Mouse (Mus musculus): ENCODE data around the gene Zfp768. TPM values are rescaled to one million over a fixed set of nuclear protein-coding genes. Genes with fewer than 3 reads are reported as not detected.
"Not testable (repeated sequence)": the region's sequence is repeated elsewhere in the genome, so short reads cannot be mapped to it uniquely, and the experiment has no call there.

Zfp768 gene
- polyA plus RNA-seq, 1 experiment from 2014 or later = 6.5 TPM

GRCm38 (mm10) chr7:127386641-127387392, 41.4 kb upstream of the Zfp768 start, which contains the start of gene 9130019O22Rik:
9130019O22Rik (minus strand) TSS chr7:127387166.
- TF ChIP-seq CTCF (IDR thresholded peaks at IDR 0.05; ENCODE audit: low read depth) = no peak

DNA sequence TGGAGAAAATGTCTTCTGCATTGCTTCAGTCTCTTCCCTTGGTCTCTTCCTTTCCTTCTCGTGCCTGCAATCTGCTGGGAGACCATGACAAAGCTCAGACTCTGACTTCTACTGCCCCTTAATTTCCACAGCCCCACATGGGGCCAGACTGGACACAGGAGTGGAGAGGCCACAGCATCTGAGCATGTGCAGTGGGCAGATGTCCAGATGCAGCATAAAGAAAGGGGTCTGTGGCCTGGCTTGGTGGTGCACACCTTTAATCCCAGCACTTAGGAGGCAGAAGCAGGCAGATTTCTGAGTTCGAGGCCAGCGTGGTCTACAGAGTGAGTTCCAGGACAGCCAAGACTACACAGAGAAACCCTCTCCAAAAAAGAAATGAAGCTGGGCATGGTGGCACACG, 40.2 kb upstream of the Zfp768 start:
- H3K4me3 ChIP-seq (ENCODE audit: low read depth, low read length); H3K27me3 ChIP-seq (ENCODE audit: insufficient read depth, low read length); H3K9me3 ChIP-seq (ENCODE audit: low read depth, low read length); ATAC-seq (ENCODE audit: insufficient read depth); H3K27ac ChIP-seq (ENCODE audit: low read depth); H3K36me3 ChIP-seq (ENCODE audit: insufficient read depth); H3K9ac ChIP-seq; H3K4me1 ChIP-seq (ENCODE audit: insufficient read depth); DNase-seq; H3K4me2 ChIP-seq: not testable (repeated sequence)
- 91% methylated on average over 4 of the region's 4 CpGs for WGBS

More at GRCm38 (mm10) chr7:127386641-127387392, 41.4 kb upstream of the Zfp768 start, which contains the start of gene 9130019O22Rik:
- Histone ChIP-seq H3K4me2 (peak within 1 kb of the TSS; percentile 73), H3K9ac (peak within 1 kb of the TSS; percentile 66), H3K36me3 (ENCODE audit: insufficient read depth) (peaks cover 14% of the 10 kb centered on the region; the same call in 1 of the 2 replicates), H3K9me3 (ENCODE audit: low read depth, low read length) (no peaks in the 10 kb centered on the region), H3K4me3 (ENCODE audit: low read depth, low read length) (peak within 1 kb of the TSS; percentile 49), H3K27me3 (ENCODE audit: insufficient read depth, low read length) (no peaks in the 10 kb centered on the region), H3K4me1 (ENCODE audit: insufficient read depth) (no peaks in the 10 kb centered on the region), H3K27ac (ENCODE audit: low read depth) (no peak within 1 kb of the TSS)
- DNase-seq (peak; percentile 94), ATAC-seq (ENCODE audit: insufficient read depth) (peak; percentile 88)
- WGBS = 13% methylated on average over 37 of the region's 38 CpGs

GRCm38 (mm10) chr7:127378310-127378921, 33.0 kb upstream of the Zfp768 start:
- H3K27ac ChIP-seq (ENCODE audit: low read depth) = no peak overlapping the region

GRCm38 (mm10) chr7:127375271-127376245, 30.2 kb upstream of the Zfp768 start, which contains the start of gene Zfp747:
Zfp747 (minus strand) TSS chr7:127376050.
- H3K27ac ChIP-seq (ENCODE audit: low read depth); H3K4me1 ChIP-seq (ENCODE audit: insufficient read depth); H3K9me3 ChIP-seq (ENCODE audit: low read depth, low read length); H3K27me3 ChIP-seq (ENCODE audit: insufficient read depth, low read length); H3K36me3 ChIP-seq (ENCODE audit: insufficient read depth): not testable (repeated sequence)
- ATAC-seq (ENCODE audit: insufficient read depth) (peak; percentile 97), DNase-seq (peak; percentile 96)
- Histone ChIP-seq H3K9ac (peak within 1 kb of the TSS; percentile 76), H3K4me3 (ENCODE audit: low read depth, low read length) (peak within 1 kb of the TSS; percentile 69), H3K4me2 (peak within 1 kb of the TSS; percentile 71)
- peak; percentile 77 for TF ChIP-seq CTCF (IDR thresholded peaks at IDR 0.05; ENCODE audit: low read depth)
- 1% methylated on average over 49 of the region's 49 CpGs for WGBS

More at GRCm38 (mm10) chr7:127378310-127378921, 33.0 kb upstream of the Zfp768 start:
- no peak overlapping the region for H3K4me3 ChIP-seq (ENCODE audit: low read depth, low read length)
- H3K9me3 ChIP-seq (ENCODE audit: low read depth, low read length) = no peaks in the 10 kb centered on the region
- H3K27me3 ChIP-seq (ENCODE audit: insufficient read depth, low read length) = no peaks in the 10 kb centered on the region
- no peaks in the 10 kb centered on the region for H3K4me1 ChIP-seq (ENCODE audit: insufficient read depth)
- 71% methylated on average over 6 of the region's 6 CpGs for WGBS
- TF ChIP-seq CTCF (IDR thresholded peaks at IDR 0.05; ENCODE audit: low read depth) = no peak
- H3K9ac ChIP-seq = no peak overlapping the region
- no peak for DNase-seq
- peaks cover 9% of the 10 kb centered on the region; the same call in 1 of the 2 replicates for H3K36me3 ChIP-seq (ENCODE audit: insufficient read depth)
- H3K4me2 ChIP-seq = no peak overlapping the region
- no peak for ATAC-seq (ENCODE audit: insufficient read depth)

DNA sequence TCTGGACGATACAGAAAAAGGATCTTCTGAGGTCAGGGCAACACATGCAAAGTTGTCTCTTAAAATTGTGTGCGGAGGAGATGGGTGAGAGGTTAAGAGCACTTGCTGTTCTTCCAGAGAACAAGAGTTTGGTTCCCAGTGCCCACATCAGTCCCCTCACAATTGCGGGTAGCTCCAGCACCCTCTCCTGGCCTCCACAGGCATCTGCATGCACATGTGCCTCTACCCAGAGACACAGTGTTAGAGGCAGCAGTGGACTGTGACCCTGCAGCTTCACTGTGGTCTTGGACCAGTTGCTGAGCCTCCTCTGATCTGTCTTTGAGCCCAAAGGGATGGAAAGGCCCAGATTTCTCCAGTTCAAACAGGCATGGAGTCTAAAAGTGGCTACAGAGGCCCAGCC, 26.5 kb upstream of the Zfp768 start:
- H3K27ac ChIP-seq (ENCODE audit: low read depth); H3K36me3 ChIP-seq (ENCODE audit: insufficient read depth); H3K9me3 ChIP-seq (ENCODE audit: low read depth, low read length); H3K4me3 ChIP-seq (ENCODE audit: low read depth, low read length); H3K4me2 ChIP-seq; H3K27me3 ChIP-seq (ENCODE audit: insufficient read depth, low read length); ATAC-seq (ENCODE audit: insufficient read depth); H3K9ac ChIP-seq; DNase-seq; H3K4me1 ChIP-seq (ENCODE audit: insufficient read depth): not testable (repeated sequence)
- peak; percentile 23; the same call in 1 of the 2 replicates for TF ChIP-seq CTCF (IDR thresholded peaks at IDR 0.05; ENCODE audit: low read depth)
- WGBS = 76% methylated on average over 3 of the region's 3 CpGs

- no peaks in the 10 kb centered on the region for H3K9me3 ChIP-seq (ENCODE audit: low read depth, low read length)
- no peaks in the 10 kb centered on the region for H3K27me3 ChIP-seq (ENCODE audit: insufficient read depth, low read length)
- ATAC-seq (ENCODE audit: insufficient read depth) (no peak), DNase-seq (no peak)
- H3K9ac ChIP-seq = no peak overlapping the region
- WGBS = 75% methylated on average over 2 of the region's 2 CpGs
- no peak overlapping the region for H3K4me3 ChIP-seq (ENCODE audit: low read depth, low read length)
- H3K4me1 ChIP-seq (ENCODE audit: insufficient read depth) = no peaks in the 10 kb centered on the region
- no peak overlapping the region for H3K4me2 ChIP-seq
- peaks cover 6% of the 10 kb centered on the region; the same call in 1 of the 2 replicates for H3K36me3 ChIP-seq (ENCODE audit: insufficient read depth)
- H3K27ac ChIP-seq (ENCODE audit: low read depth) = no peak overlapping the region
- no peak for TF ChIP-seq CTCF (IDR thresholded peaks at IDR 0.05; ENCODE audit: low read depth)
These were observed 25.8 kb upstream of the Zfp768 start for GRCm38 (mm10) chr7:127371213-127371612.
